ENCODE assay signal across 18 mouse cellular contexts in the genomic region with DNA sequence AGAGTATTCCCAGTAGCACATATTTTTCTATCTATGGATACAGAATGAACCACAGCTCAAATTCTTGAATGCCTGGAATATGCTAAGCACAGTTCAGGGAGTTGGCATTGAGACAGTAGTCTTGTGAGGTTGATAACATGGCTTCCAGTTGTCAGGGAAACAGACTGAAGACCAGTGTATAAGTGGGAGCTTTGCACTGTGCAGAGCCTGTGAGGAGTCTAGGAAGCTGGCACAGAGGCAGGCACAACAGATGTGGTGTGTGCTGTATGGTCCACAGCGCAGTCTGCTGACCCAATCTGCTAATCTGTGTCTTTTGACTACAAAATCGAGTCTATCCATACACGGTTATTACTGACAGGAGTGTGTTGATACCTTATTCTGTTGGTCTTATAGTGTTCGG. TPM values are rescaled to one million over a fixed set of nuclear protein-coding genes. Genes with fewer than 3 reads are reported as not detected.
"Had no signal": no experiment of that assay in that cellular context is flagged by ENCODE, and none has a peak within 500 bp of the region (broad histone marks: within the 10 kb centered on the region; RNA-seq: fewer than 3 reads in every experiment).

No protein-coding gene starts in this region.

- H3K9ac ChIP-seq: liver, embryonic 15.5 days; neural tube, embryonic 12.5 days; stomach, embryonic 15.5 days had no signal

- H3K27ac ChIP-seq: layer of hippocampus, adult 2 months; limb, embryonic 10.5 days; liver, embryonic 15.5 days; midbrain, embryonic 10.5 days; neural tube, embryonic 12.5 days; stomach, embryonic 15.5 days had no signal

- H3K36me3 ChIP-seq: limb, embryonic 10.5 days; liver, embryonic 15.5 days; midbrain, embryonic 10.5 days; neural tube, embryonic 12.5 days; stomach, embryonic 15.5 days had no signal

- H3K4me3 ChIP-seq: layer of hippocampus, adult 2 months; limb, embryonic 10.5 days; liver, embryonic 15.5 days; midbrain, embryonic 10.5 days; neural tube, embryonic 12.5 days; stomach, embryonic 15.5 days had no signal

- H3K4me2 ChIP-seq: liver, embryonic 11.5 days; liver, embryonic 15.5 days; neural tube, embryonic 12.5 days; stomach, embryonic 15.5 days had no signal

- H3K9me3 ChIP-seq: limb, embryonic 10.5 days; liver, embryonic 15.5 days; midbrain, embryonic 10.5 days; neural tube, embryonic 12.5 days; stomach, embryonic 15.5 days had no signal

- H3K27me3 ChIP-seq: liver, embryonic 15.5 days; neural tube, embryonic 12.5 days; stomach, embryonic 15.5 days had no signal

- DNase-seq: kidney, adult 18-20 months; kidney, postnatal 10 days; kidney, postnatal 4 days; lung, adult 2 months; lung, postnatal 36 days; thymus, adult 2 months; thymus, postnatal 25 days had no signal

- H3K4me1 ChIP-seq: limb, embryonic 10.5 days; liver, embryonic 15.5 days; midbrain, embryonic 10.5 days; neural tube, embryonic 12.5 days; stomach, embryonic 15.5 days had no signal

- ATAC-seq: lung, postnatal 0 days had no signal

RNA-seq across cellular contexts. Expression of a gene that starts 46.8 kb away (rescaled TPM):
- total RNA-seq: megakaryocyte progenitor cell, adult 5-6 weeks; neutrophil, adult 5-6 weeks had no signal
- polyA plus RNA-seq: limb, embryonic 10.5 days; liver, embryonic 11.5 days; liver, embryonic 15.5 days; lung, adult 2 months; spleen, adult 2 months had no signal
